Mouse (Mus musculus): Measurements from ENCODE around the gene Olfr204. TPM values are rescaled to one million over a fixed set of nuclear protein-coding genes. Genes with fewer than 3 reads are reported as not detected.
"Not testable (repeated sequence)": the region's sequence is repeated elsewhere in the genome, so short reads cannot be mapped to it uniquely, and the experiment has no call there.

Gene Olfr204
- polyA plus RNA-seq (2012; ENCODE audit: insufficient read depth, insufficient read length, missing spikeins): 0.20 TPM in 1 of 2 replicates, not detected in the other

DNA sequence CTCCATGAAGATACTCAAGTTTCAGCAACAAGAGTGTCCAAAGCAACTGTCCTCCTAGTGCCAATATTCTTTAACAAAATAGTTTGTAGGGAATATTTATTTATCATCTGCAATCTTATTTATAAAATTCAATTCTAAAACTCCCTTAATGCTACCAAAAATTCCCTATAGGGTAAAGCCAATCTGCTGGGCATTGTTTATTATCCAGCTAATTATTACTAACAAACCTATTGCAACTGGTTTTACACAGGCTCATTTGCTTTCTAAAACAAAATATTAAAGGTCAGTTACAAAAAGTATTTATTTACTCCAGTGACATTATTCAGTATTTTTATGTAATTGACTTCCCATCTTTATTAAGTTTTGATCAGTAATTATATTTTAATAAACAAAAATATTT is at the start of gene Olfr204:
Gene Olfr204, minus strand, starts transcription at position 101 of the 400 bp plus-strand sequence.
- H3K4me1 ChIP-seq (ENCODE audit: control insufficient read depth, insufficient read depth, low read length): no peaks in the 10 kb centered on the region
- no peak within 1 kb of the TSS for H3K4me3 ChIP-seq (ENCODE audit: insufficient read depth, low read length)
- no peak for TF ChIP-seq POLR2A (IDR thresholded peaks at IDR 0.05; ENCODE audit: borderline replicate concordance, low read depth, low read length)
- no peak for TF ChIP-seq CTCF (IDR thresholded peaks at IDR 0.05; ENCODE audit: low read depth, low read length)
- no peak within 1 kb of the TSS for H3K27ac ChIP-seq (ENCODE audit: insufficient read depth, low read depth, low read length)

DNA sequence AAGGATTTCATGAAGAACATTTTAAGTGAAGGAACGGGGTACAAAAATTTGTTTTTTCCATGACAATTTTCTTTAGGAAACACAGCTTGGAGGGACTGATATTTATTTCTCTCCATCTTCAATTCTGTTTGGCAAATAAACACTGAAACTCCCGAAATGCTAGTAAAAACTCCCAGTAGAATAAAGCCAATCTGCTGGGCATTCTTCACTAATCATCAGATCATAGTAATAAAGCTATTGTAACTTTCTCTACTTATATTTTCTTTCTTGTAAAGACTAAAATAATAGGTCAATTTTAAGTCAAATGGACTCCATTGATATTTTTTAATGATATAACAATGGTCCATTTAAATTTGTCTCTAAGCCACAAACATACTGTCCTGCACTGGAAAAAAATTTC is 45.8 kb upstream of the Olfr204 start, which contains the start of gene Olfr209:
Gene Olfr209, minus strand, starts transcription at position 101 of the 400 bp plus-strand sequence.
- no peaks in the 10 kb centered on the region for H3K4me1 ChIP-seq (ENCODE audit: control insufficient read depth, insufficient read depth, low read length)
- TF ChIP-seq POLR2A (IDR thresholded peaks at IDR 0.05; ENCODE audit: borderline replicate concordance, low read depth, low read length) (no peak), CTCF (IDR thresholded peaks at IDR 0.05; ENCODE audit: low read depth, low read length) (no peak)
- H3K4me3 ChIP-seq (ENCODE audit: insufficient read depth, low read length): no peak within 1 kb of the TSS
- no peak within 1 kb of the TSS for H3K27ac ChIP-seq (ENCODE audit: insufficient read depth, low read depth, low read length)

DNA sequence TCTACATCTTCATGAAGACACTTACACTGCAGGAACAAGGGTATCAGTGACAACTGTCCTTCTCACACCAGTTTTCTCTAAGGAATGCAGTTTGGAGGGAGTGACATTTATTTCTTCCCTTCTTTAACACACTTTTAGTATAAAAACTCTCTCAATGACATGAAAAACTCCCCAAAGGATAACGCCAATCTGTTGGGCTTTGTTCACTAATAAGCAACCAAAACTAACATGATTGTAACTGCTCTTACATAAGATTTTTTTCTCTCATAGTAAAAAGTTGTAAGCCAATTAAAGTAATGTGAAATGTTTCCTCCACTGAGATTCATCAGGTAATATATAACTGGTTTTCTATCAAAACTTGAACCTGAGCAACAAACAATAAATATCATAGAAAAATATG is 31.1 kb upstream of the Olfr204 start, which contains the start of gene Olfr206:
Gene Olfr206, minus strand, starts transcription at position 101 of the 400 bp plus-strand sequence.
- no peaks in the 10 kb centered on the region for H3K4me1 ChIP-seq (ENCODE audit: control insufficient read depth, insufficient read depth, low read length)
- no peak within 1 kb of the TSS for H3K4me3 ChIP-seq (ENCODE audit: insufficient read depth, low read length)
- no peak within 1 kb of the TSS for H3K27ac ChIP-seq (ENCODE audit: insufficient read depth, low read depth, low read length)
- TF ChIP-seq POLR2A (IDR thresholded peaks at IDR 0.05; ENCODE audit: borderline replicate concordance, low read depth, low read length) (no peak), CTCF (IDR thresholded peaks at IDR 0.05; ENCODE audit: low read depth, low read length) (no peak)

DNA sequence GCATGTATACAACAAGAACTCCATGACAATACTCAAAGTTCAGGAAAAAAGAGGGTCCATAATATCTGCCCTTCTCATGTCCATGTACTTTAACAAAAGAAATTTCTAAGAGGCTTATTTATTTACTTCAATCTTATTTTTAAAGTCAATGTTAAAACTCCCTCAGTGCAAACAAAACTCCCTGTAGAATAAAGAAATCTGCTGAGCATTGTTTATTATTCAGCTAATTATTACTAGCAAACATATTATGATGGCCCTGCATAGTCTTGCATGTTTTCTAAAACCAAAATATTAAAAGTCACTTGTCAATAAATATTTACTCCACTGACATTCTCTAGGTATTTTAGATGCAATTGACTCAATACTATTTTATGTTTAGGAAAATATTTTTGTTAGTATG is 13.0 kb upstream of the Olfr204 start, which contains the start of gene Olfr205:
Gene Olfr205, minus strand, starts transcription at position 101 of the 400 bp plus-strand sequence.
- Histone ChIP-seq H3K27ac (ENCODE audit: insufficient read depth, low read depth, low read length) (no peak within 1 kb of the TSS), H3K4me3 (ENCODE audit: insufficient read depth, low read length) (no peak within 1 kb of the TSS), H3K4me1 (ENCODE audit: control insufficient read depth, insufficient read depth, low read length) (no peaks in the 10 kb centered on the region)
- TF ChIP-seq CTCF (IDR thresholded peaks at IDR 0.05; ENCODE audit: low read depth, low read length): no peak
- TF ChIP-seq POLR2A (IDR thresholded peaks at IDR 0.05; ENCODE audit: borderline replicate concordance, low read depth, low read length): no peak

- H3K4me3 ChIP-seq (ENCODE audit: insufficient read depth, low read length); H3K4me1 ChIP-seq (ENCODE audit: control insufficient read depth, insufficient read depth, low read length); H3K27ac ChIP-seq (ENCODE audit: insufficient read depth, low read depth, low read length): not testable (repeated sequence)
These were observed 5.2 kb upstream of the Olfr204 start for GRCm38 (mm10) chr16:59323262-59323661.

DNA sequence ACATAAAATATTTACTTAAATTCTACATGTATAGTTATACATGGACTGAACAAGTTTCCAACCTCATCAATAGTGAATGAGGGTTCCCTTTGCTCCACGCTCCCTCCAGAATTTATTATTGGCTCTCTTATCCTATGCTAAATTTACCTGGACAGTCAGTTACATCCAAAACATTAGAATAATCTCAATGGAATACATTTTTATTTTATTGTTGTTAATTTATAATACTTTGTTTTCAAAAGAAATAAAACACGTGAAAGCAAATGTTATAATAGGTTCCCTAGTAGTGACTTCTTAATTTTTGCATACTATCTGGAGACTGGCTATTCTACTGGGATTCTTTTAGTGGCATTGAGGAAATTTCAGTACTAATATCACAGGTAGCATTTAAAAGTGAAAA is 19.5 kb downstream of the Olfr204 start, which contains the start of gene Olfr203:
Gene Olfr203, plus strand, starts transcription at position 301 of the 400 bp plus-strand sequence.
- no peak within 1 kb of the TSS for H3K27ac ChIP-seq (ENCODE audit: insufficient read depth, low read depth, low read length)
- H3K4me3 ChIP-seq (ENCODE audit: insufficient read depth, low read length): no peak within 1 kb of the TSS
- TF ChIP-seq CTCF (IDR thresholded peaks at IDR 0.05; ENCODE audit: low read depth, low read length) (no peak), POLR2A (IDR thresholded peaks at IDR 0.05; ENCODE audit: borderline replicate concordance, low read depth, low read length) (no peak)
- H3K4me1 ChIP-seq (ENCODE audit: control insufficient read depth, insufficient read depth, low read length): no peaks in the 10 kb centered on the region

DNA sequence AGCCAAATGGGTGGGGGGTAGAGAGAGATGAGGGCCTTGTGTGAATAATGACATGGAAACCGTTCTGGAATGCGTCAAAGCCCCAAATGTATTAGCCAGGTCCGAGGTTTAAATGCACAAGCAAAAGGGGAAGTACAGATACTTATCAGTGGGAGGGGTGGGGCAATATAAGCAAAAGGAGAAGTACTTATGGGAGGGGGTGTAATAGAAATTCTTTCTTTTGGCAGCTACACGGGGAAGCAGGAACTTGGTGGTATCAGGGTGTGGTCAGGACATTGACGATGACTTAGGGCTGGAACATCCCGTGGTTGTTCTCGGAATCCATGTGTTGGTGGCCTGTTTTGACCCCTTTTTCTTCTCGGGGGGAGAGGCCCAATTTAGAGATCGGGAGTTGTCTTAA is 30.5 kb downstream of the Olfr204 start:
- not testable (repeated sequence) for H3K4me3 ChIP-seq (ENCODE audit: insufficient read depth, low read length); H3K27ac ChIP-seq (ENCODE audit: insufficient read depth, low read depth, low read length); H3K4me1 ChIP-seq (ENCODE audit: control insufficient read depth, insufficient read depth, low read length)

DNA sequence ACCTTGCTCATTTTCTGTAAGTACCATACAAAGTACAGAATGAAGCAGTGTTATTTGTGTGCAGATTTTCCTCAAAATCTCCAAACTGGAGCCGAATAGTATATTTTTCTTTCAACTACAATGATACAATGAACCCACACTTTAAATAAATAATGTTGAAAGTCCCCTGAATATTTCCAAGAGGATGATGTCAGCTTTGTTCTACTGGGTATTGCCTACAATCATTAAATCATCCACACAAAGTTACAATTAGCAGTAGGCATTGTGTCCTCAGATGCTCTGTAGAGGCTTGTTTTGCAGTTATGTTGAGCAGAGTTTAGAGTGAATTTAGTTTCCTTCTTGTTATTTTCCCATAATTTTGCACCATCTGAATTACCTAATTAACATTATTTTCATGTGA is 31.4 kb downstream of the Olfr204 start, which contains the start of gene Olfr202:
Gene Olfr202, minus strand, starts transcription at position 101 of the 400 bp plus-strand sequence.
- no peak within 1 kb of the TSS for H3K27ac ChIP-seq (ENCODE audit: insufficient read depth, low read depth, low read length)
- no peak within 1 kb of the TSS for H3K4me3 ChIP-seq (ENCODE audit: insufficient read depth, low read length)
- H3K4me1 ChIP-seq (ENCODE audit: control insufficient read depth, insufficient read depth, low read length): no peaks in the 10 kb centered on the region
- TF ChIP-seq POLR2A (IDR thresholded peaks at IDR 0.05; ENCODE audit: borderline replicate concordance, low read depth, low read length): no peak
- TF ChIP-seq CTCF (IDR thresholded peaks at IDR 0.05; ENCODE audit: low read depth, low read length): no peak

- H3K4me3 ChIP-seq (ENCODE audit: insufficient read depth, low read length): no peak overlapping the region
- H3K27ac ChIP-seq (ENCODE audit: insufficient read depth, low read depth, low read length): no peak overlapping the region
- TF ChIP-seq CTCF (IDR thresholded peaks at IDR 0.05; ENCODE audit: low read depth, low read length) (no peak), POLR2A (IDR thresholded peaks at IDR 0.05; ENCODE audit: borderline replicate concordance, low read depth, low read length) (no peak)
- H3K4me1 ChIP-seq (ENCODE audit: control insufficient read depth, insufficient read depth, low read length): no peaks in the 10 kb centered on the region
These were observed 34.6 kb downstream of the Olfr204 start for GRCm38 (mm10) chr16:59283476-59283875.

- H3K4me3 ChIP-seq (ENCODE audit: insufficient read depth, low read length): no peak overlapping the region
- H3K4me1 ChIP-seq (ENCODE audit: control insufficient read depth, insufficient read depth, low read length): no peaks in the 10 kb centered on the region
- TF ChIP-seq POLR2A (IDR thresholded peaks at IDR 0.05; ENCODE audit: borderline replicate concordance, low read depth, low read length): no peak
- TF ChIP-seq CTCF (IDR thresholded peaks at IDR 0.05; ENCODE audit: low read depth, low read length): no peak
- H3K27ac ChIP-seq (ENCODE audit: insufficient read depth, low read depth, low read length): no peak overlapping the region
These were observed 37.5 kb downstream of the Olfr204 start for GRCm38 (mm10) chr16:59280542-59280941.

- not testable (repeated sequence) for H3K4me3 ChIP-seq (ENCODE audit: insufficient read depth, low read length); H3K4me1 ChIP-seq (ENCODE audit: control insufficient read depth, insufficient read depth, low read length); H3K27ac ChIP-seq (ENCODE audit: insufficient read depth, low read depth, low read length)
These were observed 45.5 kb downstream of the Olfr204 start, which contains the start of gene Olfr201 for GRCm38 (mm10) chr16:59272532-59272931. Gene Olfr201 (minus strand): TSS chr16:59272632.

DNA sequence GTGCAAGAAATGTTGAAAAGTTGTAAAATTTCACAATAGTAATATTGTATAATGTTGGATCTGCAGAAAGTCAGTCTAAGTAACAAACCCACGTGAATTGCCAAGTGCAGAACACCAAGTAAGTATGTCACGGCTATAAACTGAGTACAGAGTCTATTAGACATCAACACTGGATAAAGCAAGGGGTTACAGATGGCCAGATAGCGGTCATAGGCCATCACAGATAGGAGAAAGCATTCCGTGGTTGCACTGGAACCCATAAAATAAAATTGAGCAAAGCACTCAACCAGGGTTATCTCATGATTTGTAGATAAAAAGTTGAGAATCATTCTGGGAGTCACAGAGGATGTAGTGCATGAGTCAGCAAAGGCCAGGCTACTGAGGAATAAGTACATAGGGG is 49.0 kb downstream of the Olfr204 start:
- not testable (repeated sequence) for H3K27ac ChIP-seq (ENCODE audit: insufficient read depth, low read depth, low read length); H3K4me1 ChIP-seq (ENCODE audit: control insufficient read depth, insufficient read depth, low read length); H3K4me3 ChIP-seq (ENCODE audit: insufficient read depth, low read length)

All from bone marrow macrophage, adult 2 months (primary cell).